Mouse (Mus musculus): Measurements from ENCODE around the gene Notch1.

GRCm38 (mm10) chr2:26434791-26435572 is 81.5 kb downstream of the Notch1 start:
- TF ChIP-seq CTCF (IDR thresholded peaks at IDR 0.05; ENCODE audit: extremely low read depth, insufficient read depth, low read length): no peak
- no peak for TF ChIP-seq POLR2A (IDR thresholded peaks at IDR 0.05; ENCODE audit: extremely low read depth, insufficient read depth, low read length)

All from cortical plate, adult 2 months (tissue).